Mouse (Mus musculus) left cerebral cortex, postnatal 10 days (tissue): ENCODE measurements around the gene Hist1h1d. TPM values are rescaled to one million over a fixed set of nuclear protein-coding genes. Genes with fewer than 3 reads are reported as not detected.
"Not testable (repeated sequence)": the region's sequence is repeated elsewhere in the genome, so short reads cannot be mapped to it uniquely, and the experiment has no call there.

Source experiments
- DNase-seq, 2 experiments: peaks; one replicate each; pipeline ENCODE4 v3.0.0; 2021 to 2022; ENCODE audit warnings: low spot score in 2 of 2, mixed read lengths in 1 of 2; ENCODE audit errors: extremely low spot score in 1 of 2
- intact Hi-C: fragments of 180-260 bp; cut with DNase I; formaldehyde crosslinking; loops from one replicate; pipeline ENCODE4 v1.15.1; 2025
- total RNA-seq, 2 experiments: library from RNA; stranded (reverse); gene quantifications; 2 replicates each; pipeline ENCODE4 v1.2.3; 2021

Gene Hist1h1d
- total RNA-seq, 2 experiments from 2014 or later: 4.5 to 5.3 TPM

- DNase-seq: no peak
- intact Hi-C loops: no loop called here
These were observed 27.2 kb upstream of the Hist1h1d start for GRCm38 (mm10) chr13:23525901-23526300.

DNA sequence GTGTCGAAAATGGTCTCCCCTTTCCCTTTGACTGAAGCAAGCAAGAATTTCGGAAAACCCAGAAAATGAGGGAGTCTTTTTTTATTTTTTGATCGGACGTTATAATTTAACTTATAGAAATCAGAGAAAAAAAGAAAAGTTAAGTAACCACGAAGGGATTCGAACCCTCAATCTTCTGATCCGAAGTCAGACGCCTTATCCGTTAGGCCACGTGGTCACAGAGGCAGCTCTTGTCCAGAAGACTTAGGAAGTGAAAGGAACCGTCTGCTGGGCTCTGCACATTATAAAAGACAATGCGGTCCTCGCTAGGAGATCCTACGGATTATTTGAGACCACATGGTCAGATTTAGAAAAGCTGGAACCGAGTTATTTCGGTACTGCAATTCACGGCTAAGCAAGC is 26.8 kb upstream of the Hist1h1d start:
- intact Hi-C loops: no loop called here
- DNase-seq: peak; percentile 85 to 92

DNA sequence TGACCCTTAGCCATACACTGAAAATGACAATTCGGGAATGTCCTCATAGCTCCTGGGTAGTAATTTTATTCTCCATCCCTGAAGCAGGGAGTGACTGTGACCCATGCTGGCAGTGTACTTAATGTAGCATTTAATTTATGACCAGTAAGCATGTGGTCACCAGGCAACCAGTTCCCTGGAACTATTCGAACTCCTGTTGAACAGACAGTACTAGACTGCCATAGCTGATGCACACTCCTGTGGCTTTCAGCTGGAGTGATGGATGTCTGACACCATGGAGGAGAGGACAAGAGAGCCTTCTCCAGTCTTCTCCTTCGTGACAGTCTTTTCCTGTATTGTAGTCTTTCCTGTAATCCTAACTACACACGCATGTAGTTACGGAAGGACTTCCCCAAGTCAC is 24.1 kb upstream of the Hist1h1d start:
- intact Hi-C loops: no loop called here
- no peak for DNase-seq

- no peak for DNase-seq
These were observed 23.4 kb upstream of the Hist1h1d start for GRCm38 (mm10) chr13:23529480-23530165.

DNA sequence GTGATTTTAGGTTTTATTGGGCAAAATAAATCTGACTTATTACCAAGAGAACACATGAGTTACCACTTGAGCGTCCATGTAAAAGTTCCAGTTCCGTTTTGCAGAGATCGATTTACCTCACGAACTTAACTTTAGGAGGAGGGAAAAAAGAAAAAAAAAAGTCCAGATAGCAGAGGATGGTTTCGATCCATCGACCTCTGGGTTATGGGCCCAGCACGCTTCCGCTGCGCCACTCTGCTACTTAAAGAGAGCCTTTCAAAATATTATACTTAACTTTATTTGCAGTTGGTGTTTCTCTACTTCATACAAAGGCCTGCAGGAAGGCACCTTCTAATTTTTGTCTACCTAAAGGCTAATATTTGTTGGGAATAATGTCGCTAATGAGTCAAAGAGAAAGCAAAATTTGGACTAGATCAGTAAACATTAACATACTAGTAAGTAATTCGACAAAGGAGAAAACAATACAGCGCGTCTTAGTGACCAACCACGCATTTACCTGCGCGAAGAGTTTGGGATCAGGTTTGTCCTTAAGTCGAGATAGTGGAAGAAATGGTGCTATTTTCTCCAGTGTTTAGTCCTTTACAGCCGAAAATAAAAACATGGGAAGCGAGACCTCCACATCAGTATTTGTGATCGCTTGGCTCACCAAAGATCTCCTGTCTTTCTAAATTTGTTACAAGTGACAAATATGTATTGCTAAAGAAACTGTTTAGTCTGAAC is 22.7 kb upstream of the Hist1h1d start:
- intact Hi-C loops: no loop called here

More at GRCm38 (mm10) chr13:23529480-23530165, 23.4 kb upstream of the Hist1h1d start:
- intact Hi-C loops: no loop called here

GRCm38 (mm10) chr13:23530901-23531875 is 21.9 kb upstream of the Hist1h1d start, which contains the start of gene Hist1h4h:
Gene Hist1h4h (plus strand): TSS chr13:23531050.
- peak; percentile 97 to 99 for DNase-seq
- intact Hi-C loops: no loop called here

More for the DNA sequence above, 22.7 kb upstream of the Hist1h1d start:
- DNase-seq: peak; percentile 45 to 68

DNA sequence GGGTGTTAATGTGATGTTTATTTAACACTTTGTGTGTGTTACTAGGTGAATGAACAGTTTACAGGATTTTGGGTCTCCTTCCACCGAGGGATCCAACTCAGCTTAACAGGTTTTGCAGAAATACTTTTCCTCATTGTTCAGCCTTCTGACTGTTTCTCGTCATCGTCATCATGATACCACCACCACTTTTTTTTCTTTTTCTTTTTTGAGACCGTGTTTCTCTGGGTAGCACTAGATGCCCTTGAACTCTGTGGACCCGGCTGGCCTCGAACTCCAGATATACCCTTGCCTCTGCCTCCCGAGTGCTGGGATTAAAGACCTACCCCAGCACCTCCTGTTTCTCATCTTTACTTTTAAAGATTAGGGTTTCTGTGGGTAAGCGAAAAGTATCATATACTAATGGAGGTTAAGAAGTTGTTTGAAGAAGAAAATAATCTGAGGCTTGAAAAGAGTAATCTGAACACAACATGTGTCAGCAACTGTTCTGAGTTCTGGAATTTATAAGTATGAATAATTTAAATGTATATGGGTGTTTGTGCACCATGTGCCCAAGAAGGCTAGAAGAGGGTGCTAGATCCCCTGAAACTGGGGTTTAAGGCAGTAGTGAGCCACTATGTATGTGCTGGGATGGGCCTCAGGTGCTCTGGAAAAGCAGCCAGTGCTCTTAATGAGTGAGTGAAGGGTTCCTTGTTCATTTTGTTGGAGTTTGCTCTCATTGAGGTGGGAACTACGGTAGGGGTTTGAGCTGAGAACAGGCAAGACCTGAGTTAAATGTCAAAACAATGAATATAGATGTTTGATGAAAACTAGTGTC is 20.6 kb upstream of the Hist1h1d start:
- no peak for DNase-seq
- intact Hi-C loops: no loop called here

- intact Hi-C loops: not testable (repeated sequence)
- peak; percentile 69 to 82 for DNase-seq
These were observed 19.3 kb upstream of the Hist1h1d start, which contains the start of gene Hist1h2af for GRCm38 (mm10) chr13:23533560-23534367. Gene Hist1h2af (plus strand): TSS chr13:23533906.

- intact Hi-C loops: no loop called here
- no peak for DNase-seq
These were observed 18.5 kb upstream of the Hist1h1d start for GRCm38 (mm10) chr13:23534368-23535131.

DNA sequence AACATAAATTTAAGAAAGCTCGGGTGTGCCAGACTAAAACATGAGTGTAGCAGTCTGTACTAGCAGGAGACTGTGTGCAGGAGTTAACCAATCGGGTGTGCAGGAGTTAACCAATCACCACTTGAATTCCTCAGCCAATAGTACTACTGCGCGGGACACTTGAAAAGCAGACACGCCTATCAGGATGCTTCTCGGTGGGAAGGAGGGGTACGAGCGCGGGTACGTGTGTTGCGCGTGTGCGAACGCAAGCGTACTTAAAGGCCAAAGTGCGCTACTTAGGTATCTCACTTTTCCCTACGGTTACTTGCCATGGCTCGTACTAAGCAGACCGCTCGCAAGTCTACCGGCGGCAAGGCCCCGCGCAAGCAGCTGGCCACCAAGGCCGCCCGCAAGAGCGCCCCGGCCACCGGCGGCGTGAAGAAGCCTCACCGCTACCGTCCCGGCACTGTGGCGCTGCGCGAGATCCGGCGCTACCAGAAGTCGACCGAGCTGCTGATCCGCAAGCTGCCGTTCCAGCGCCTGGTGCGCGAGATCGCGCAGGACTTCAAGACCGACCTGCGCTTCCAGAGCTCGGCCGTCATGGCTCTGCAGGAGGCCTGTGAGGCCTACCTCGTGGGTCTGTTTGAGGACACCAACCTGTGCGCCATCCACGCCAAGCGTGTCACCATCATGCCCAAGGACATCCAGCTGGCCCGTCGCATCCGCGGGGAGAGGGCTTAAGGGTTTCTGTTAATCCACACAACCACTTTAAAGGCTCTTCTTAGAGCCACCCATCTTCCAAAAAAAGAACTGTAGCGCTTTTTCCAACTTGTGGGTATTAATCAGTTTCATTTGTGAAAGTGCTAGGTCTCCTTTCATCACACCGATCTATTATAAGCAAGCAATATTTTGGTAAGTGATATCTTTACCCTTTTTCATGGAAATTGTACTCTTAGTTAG is 17.7 kb upstream of the Hist1h1d start, which contains the start of gene Hist1h3g:
Gene Hist1h3g (plus strand): TSS at position 286 of the 939 bp plus-strand sequence.
- DNase-seq: peak; percentile 89 to 97
- intact Hi-C loops: not testable (repeated sequence)

DNA sequence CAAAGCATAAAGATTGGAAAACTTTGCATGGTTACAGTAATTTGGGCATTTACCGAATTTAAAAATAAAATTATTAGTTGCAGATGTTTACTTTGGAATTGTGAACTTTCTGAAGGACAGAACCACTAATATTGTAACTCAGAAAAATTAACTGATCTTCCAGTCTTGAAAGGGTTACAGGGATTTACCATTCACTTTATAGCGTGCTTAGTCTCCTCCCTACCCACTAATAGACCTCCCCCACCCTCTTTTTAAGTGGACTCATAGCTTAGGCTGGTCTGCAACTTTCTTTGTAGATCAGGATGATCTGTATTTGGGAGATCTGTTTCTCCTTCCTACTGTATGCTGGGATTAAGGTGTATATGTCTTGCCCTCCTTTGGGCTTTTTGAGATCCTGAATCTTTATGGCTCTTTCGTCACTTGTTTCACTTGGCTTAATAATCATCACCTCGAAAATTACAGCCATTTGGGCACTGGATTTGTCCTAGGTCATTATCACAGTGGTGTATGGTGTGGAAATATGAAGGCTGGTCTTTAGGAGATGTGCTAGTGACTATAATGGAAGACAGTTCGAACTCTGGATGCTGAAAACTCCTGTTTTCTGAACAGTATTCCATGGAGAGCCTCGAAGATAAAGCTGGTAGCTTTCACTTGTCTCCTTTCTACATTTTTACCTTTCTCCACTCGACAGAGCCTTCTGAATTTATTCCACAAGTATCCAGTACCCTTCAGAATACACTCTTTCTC is 16.8 kb upstream of the Hist1h1d start:
- no peak for DNase-seq
- intact Hi-C loops: no loop called here

DNA sequence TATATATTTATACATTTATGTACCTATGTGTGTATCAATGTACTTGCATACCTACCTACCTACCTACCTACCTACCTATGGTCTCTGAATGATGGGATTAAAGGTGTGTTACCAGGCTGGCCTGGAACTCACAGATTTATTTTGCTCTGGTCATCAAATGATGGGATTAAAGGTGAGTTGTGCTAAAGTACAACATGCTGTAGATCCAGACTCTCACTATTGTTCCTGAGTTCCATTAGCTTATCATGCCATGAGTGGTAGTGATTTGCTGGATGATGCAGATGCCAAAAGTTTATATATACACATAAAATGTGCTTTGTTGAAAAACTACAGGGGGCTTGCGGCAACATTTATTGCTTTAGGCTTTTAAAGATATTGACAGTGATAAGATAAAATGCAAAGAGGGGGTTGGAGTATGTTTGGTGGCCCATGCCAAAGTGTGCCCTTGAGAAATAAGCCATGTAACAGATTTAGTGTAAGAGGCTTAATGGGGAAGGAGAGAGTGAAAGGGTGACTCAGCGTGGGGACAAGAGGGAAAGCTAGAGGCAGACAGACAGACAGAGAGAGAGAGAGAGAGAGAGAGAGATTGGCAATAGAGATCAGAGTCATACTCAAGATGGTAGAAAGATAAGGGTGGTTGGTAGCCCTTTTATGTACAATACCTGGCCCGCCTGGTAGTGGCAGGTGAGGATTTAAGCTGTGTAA is 15.9 kb upstream of the Hist1h1d start:
- no peak for DNase-seq
- intact Hi-C loops: no loop called here

DNA sequence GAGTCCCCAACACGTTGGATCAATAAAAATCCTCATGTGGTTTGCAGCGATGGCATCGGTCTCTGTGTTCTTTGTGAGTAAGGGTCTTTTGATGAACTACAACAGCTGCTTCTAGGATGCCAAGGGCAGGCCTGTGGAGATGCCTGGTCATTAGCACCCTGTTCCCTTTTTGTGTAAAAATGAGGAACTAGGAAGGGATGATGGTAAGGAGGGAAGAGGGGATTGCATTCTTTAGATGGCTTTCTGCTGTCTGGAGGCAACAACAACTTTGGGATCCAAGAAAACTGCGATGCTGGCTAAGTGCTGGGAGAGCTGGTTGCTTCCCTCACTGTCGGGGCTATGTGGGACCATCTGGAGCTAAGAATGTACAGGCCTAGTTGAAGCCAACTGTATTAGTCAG is 14.8 kb upstream of the Hist1h1d start:
- intact Hi-C loops: no loop called here
- DNase-seq: no peak

- intact Hi-C loops, DNase-seq: not testable (repeated sequence)
These were observed 13.2 kb upstream of the Hist1h1d start for GRCm38 (mm10) chr13:23539821-23540220.
